Mouse (Mus musculus) brain, embryonic 14.5 days (tissue): ENCODE results near the gene Vps25.

Experiments used
- CTCF ChIP-seq: fragments of 200-500 bp; IDR thresholded peaks from 2 replicates; pipeline ENCODE4 v1.5.1; 2012; ENCODE audit warnings: inconsistent platforms, mild to moderate bottlenecking, moderate library complexity, borderline replicate concordance; ENCODE audit not compliant: insufficient read depth, insufficient read length; ENCODE audit errors: extremely low read depth
- POLR2A ChIP-seq: fragments of 200-500 bp; IDR thresholded peaks from 2 replicates; pipeline ENCODE4 v1.6.1; 2012; ENCODE audit warnings: mild to moderate bottlenecking, inconsistent platforms, borderline replicate concordance; ENCODE audit not compliant: poor library complexity, insufficient read depth, insufficient read length, severe bottlenecking; ENCODE audit errors: extremely low read depth

DNA sequence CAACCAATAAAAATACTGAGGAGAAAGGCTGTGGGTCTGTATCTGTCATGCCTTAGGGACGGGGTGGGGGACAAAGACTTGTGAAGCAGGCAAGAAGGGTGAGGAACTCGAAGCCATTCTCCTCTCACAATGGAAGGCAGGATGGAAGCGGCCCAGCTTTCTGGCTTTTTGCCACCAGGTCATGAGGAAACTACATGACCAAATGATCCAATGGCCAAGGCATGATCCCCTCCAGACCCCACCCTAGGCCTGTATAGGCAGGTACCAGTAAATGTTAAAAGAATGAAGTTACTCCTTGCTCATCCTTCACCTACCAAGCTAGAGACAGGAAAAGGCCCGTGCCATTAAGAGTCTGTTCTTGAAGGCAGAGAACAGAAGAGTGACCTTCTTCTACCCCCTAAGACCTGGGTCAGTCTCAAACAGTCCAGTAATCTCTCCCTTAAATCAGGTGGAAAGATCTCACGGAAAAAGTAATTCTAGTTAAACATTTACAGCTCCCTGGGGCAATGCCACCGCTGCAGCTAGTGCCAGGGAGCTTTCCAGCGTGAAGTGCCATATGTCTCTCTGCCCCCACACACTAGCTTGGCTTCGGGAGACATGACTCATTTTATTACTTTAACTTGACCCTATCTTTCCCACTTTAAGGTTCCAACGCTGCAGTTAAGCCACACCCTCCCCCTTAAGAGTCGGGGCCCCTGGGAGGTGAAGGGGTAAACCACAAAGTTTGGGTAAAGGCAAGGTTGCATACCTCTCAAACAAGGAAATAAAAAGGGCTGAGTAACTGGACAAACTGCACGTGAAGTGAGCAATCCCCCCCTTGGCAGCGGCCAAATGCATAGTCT lies 24.1 kb downstream of the Vps25 start:
- TF ChIP-seq CTCF = no peak
- no peak for TF ChIP-seq POLR2A
